Mouse (Mus musculus): ENCODE results near the gene Slc25a36. TPM values are rescaled to one million over a fixed set of nuclear protein-coding genes. Genes with fewer than 3 reads are reported as not detected.

The Slc25a36 gene
- polyA plus RNA-seq, 1 experiment: 8.5 TPM

DNA sequence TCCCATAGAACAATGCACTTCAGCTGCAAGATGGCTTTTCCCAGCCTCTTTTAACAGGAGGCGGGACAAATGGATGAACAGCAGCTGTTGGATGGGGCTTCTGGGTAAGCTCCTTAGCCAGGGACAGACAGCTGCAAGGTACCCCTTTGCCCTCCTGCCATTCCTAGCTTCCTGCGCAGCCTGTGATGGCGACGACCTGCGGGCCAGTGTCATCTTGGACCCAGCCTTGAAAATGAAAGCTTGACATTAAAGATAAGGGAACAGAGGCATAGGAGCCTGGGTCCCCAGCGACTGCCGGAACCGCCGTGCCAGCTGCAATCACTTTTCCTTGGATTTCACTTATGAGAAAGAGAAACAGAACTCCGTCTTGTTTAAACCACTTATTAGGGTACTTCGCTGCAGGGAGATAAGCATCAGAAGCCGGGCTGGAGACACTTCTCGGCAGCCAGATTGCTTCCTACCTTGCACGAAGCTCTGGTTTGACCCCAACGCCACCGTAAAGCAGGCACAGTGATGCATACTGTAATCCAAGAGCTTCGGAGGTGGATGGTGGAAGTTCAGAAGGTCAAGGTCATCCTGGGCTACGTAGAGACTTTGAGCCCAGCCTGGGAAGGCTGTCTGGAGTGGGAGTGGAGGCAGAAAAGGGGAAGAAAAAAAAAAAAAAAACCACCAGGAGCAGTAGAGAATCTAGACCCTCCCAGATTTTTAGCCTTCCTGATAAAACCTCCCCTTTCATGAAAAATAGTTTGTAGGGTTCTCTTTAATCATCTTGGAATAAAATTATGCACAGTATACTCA is 54.2 kb downstream of the Slc25a36 start:
- WGBS: 60% methylated on average over 18 of the region's 18 CpGs

DNA sequence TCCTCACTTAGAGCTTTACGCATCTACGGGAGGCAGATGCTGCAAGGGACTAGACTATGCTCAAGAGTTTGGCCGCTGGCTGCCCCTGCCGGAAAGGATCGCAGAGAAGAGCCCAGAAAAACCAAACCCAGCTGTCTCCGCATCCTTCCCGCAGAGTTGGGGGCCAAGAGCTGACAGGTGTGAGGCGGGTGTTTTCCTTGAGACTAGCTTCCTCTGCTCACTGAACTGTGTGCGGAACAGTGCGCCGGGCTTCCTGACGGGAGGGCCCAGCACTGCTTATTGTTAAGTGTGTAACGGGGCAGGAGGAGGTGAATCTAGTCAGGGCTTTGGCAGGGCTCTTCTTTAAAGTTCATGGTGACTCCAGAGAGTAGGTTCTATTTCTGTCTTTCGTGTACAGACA is 55.1 kb downstream of the Slc25a36 start:
- DNase-seq (ENCODE audit: low read depth in 1 of 2, low spot score in 2 of 2): no peak
- 58% methylated on average over 14 of the region's 14 CpGs for WGBS
- TF ChIP-seq CTCF (IDR thresholded peaks at IDR 0.05; ENCODE audit: extremely low read depth, insufficient read depth, insufficient read length, insufficient replicate concordance): no peak
- Histone ChIP-seq H3K4me1 (ENCODE audit: control insufficient read depth, insufficient read depth, insufficient read length) (no peaks in the 10 kb centered on the region), H3K4me3 (ENCODE audit: extremely low read depth, insufficient read depth, insufficient read length) (no peak overlapping the region), H3K27me3 (ENCODE audit: control insufficient read depth, insufficient read depth, low read length) (no peaks in the 10 kb centered on the region), H3K27ac (ENCODE audit: insufficient read depth, low read length) (no peak overlapping the region), H3K36me3 (ENCODE audit: control insufficient read depth, insufficient read depth, low read length) (no peaks in the 10 kb centered on the region)

More for the DNA sequence above, 54.2 kb downstream of the Slc25a36 start:
- Histone ChIP-seq H3K27me3 (ENCODE audit: control insufficient read depth, insufficient read depth, low read length) (no peaks in the 10 kb centered on the region), H3K4me3 (ENCODE audit: extremely low read depth, insufficient read depth, insufficient read length) (no peak overlapping the region), H3K27ac (ENCODE audit: insufficient read depth, low read length) (no peak overlapping the region), H3K4me1 (ENCODE audit: control insufficient read depth, insufficient read depth, insufficient read length) (no peaks in the 10 kb centered on the region), H3K36me3 (ENCODE audit: control insufficient read depth, insufficient read depth, low read length) (no peaks in the 10 kb centered on the region)
- TF ChIP-seq POLR2A (IDR thresholded peaks at IDR 0.05; ENCODE audit: low read depth, low read length): no peak
- TF ChIP-seq CTCF (IDR thresholded peaks at IDR 0.05; ENCODE audit: extremely low read depth, insufficient read depth, insufficient read length, insufficient replicate concordance): no peak
- no peak for DNase-seq (ENCODE audit: low read depth in 1 of 2, low spot score in 2 of 2)

DNA sequence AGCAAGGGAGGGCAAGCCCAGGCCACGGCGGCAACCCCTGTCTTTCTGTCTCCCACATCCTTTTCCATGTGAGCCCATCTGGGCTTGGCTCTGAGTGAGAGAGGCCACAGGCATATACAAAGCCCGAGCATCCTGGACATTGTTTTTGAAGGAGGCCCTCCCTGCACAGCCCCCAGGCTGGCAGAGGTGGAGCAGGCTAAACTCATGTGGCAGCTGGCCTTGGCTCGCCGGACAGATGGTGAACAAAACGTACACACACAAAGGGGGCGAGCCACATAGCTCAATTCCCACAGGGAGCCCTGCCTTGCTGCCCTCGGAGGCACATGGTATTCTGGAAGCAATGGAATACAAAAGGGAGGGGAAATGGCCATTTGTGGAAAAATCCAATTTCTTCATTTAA is 59.8 kb downstream of the Slc25a36 start:
- Histone ChIP-seq H3K27ac (ENCODE audit: insufficient read depth, low read length) (no peak overlapping the region), H3K27me3 (ENCODE audit: control insufficient read depth, insufficient read depth, low read length) (no peaks in the 10 kb centered on the region; the same call in 1 of the 2 replicates), H3K4me1 (ENCODE audit: control insufficient read depth, insufficient read depth, insufficient read length) (no peaks in the 10 kb centered on the region), H3K36me3 (ENCODE audit: control insufficient read depth, insufficient read depth, low read length) (no peaks in the 10 kb centered on the region), H3K4me3 (ENCODE audit: extremely low read depth, insufficient read depth, insufficient read length) (no peak overlapping the region)
- TF ChIP-seq CTCF (IDR thresholded peaks at IDR 0.05; ENCODE audit: extremely low read depth, insufficient read depth, insufficient read length, insufficient replicate concordance): no peak
- no peak for TF ChIP-seq POLR2A (IDR thresholded peaks at IDR 0.05; ENCODE audit: low read depth, low read length)
- 81% methylated on average over 8 of the region's 8 CpGs for WGBS
- no peak for DNase-seq (ENCODE audit: low read depth in 1 of 2, low spot score in 2 of 2)

DNA sequence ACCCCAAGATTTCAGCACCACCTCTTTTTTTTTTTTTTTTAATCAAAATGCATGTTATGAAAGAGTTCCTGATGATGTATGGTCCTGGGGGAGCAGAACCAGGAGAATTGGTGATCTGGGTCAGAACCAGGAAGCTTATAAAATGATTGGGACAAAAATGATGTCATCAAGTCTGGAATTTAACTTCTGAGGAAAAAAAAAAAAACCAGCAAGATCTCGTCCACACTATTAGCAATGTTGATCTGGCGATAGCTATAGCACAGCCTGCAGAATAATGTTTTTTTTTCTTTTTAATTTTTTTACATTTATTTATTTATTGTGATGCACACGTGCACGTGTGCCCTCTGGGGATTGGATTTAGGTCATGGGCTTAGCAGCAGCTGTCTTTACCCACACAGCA is 64.7 kb downstream of the Slc25a36 start:
- no peak for TF ChIP-seq CTCF (IDR thresholded peaks at IDR 0.05; ENCODE audit: extremely low read depth, insufficient read depth, insufficient read length, insufficient replicate concordance)
- TF ChIP-seq POLR2A (IDR thresholded peaks at IDR 0.05; ENCODE audit: low read depth, low read length): no peak
- Histone ChIP-seq H3K27me3 (ENCODE audit: control insufficient read depth, insufficient read depth, low read length) (no peaks in the 10 kb centered on the region; the same call in 1 of the 2 replicates), H3K4me3 (ENCODE audit: extremely low read depth, insufficient read depth, insufficient read length) (no peak overlapping the region), H3K27ac (ENCODE audit: insufficient read depth, low read length) (no peak overlapping the region), H3K36me3 (ENCODE audit: control insufficient read depth, insufficient read depth, low read length) (no peaks in the 10 kb centered on the region), H3K4me1 (ENCODE audit: control insufficient read depth, insufficient read depth, insufficient read length) (peaks cover 2% of the 10 kb centered on the region; the same call in 1 of the 2 replicates)
- WGBS: 83% methylated on average over 4 of the region's 4 CpGs
- DNase-seq (ENCODE audit: low read depth in 1 of 2, low spot score in 2 of 2): no peak

DNA sequence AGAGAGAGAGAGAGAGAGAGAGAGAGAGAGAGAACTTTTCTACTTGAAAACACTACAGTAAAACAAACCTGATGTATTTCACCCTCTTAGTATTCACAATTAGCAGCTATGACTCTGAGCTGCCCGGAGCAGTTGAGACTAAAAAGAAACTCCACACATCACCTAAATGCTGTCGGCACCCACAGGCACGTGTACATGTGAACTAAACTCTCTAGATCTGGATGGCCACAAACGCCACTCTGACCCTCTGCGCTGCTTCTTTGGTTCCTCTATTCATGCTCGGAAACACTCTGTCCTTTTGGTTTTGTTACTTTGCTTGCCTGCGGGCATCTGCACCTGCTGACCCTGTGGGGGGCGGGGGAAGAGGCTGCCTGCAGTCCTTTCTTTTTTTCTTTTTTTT is 69.3 kb downstream of the Slc25a36 start:
- Histone ChIP-seq H3K27me3 (ENCODE audit: control insufficient read depth, insufficient read depth, low read length) (no peaks in the 10 kb centered on the region), H3K27ac (ENCODE audit: insufficient read depth, low read length) (no peak overlapping the region), H3K36me3 (ENCODE audit: control insufficient read depth, insufficient read depth, low read length) (no peaks in the 10 kb centered on the region), H3K4me1 (ENCODE audit: control insufficient read depth, insufficient read depth, insufficient read length) (peaks cover 2% of the 10 kb centered on the region; the same call in 1 of the 2 replicates), H3K4me3 (ENCODE audit: extremely low read depth, insufficient read depth, insufficient read length) (no peak overlapping the region)
- WGBS: 40% methylated on average over 8 of the region's 8 CpGs
- TF ChIP-seq CTCF (IDR thresholded peaks at IDR 0.05; ENCODE audit: extremely low read depth, insufficient read depth, insufficient read length, insufficient replicate concordance) (no peak), POLR2A (IDR thresholded peaks at IDR 0.05; ENCODE audit: low read depth, low read length) (no peak)
- DNase-seq (ENCODE audit: low read depth in 1 of 2, low spot score in 2 of 2): no peak

DNA sequence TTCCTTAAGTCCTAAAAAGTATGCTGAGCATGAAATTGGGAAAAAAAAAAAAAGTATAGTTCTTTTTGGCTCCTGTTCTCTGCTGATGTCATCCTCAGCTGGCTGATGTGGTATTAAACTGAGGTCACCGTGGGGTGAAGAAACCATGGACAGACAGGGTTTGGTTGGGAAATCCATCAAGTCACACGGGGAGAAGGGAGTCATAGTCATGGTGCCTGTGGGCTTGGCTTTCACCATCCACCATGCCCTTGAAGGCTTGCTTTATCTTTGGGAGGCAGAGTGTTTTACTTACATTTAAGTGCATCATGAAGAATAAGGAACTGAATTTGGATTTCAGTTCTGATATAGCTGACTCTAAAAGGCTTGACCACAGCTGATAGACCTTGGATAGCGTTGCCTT is 72.9 kb downstream of the Slc25a36 start:
- H3K4me3 ChIP-seq (ENCODE audit: extremely low read depth, insufficient read depth, insufficient read length): no peak overlapping the region
- H3K4me1 ChIP-seq (ENCODE audit: control insufficient read depth, insufficient read depth, insufficient read length): peaks cover 2% of the 10 kb centered on the region; the same call in 1 of the 2 replicates
- DNase-seq (ENCODE audit: low read depth in 1 of 2, low spot score in 2 of 2): no peak
- H3K27me3 ChIP-seq (ENCODE audit: control insufficient read depth, insufficient read depth, low read length): no peaks in the 10 kb centered on the region
- TF ChIP-seq CTCF (IDR thresholded peaks at IDR 0.05; ENCODE audit: extremely low read depth, insufficient read depth, insufficient read length, insufficient replicate concordance) (no peak), POLR2A (IDR thresholded peaks at IDR 0.05; ENCODE audit: low read depth, low read length) (no peak)
- 91% methylated on average over 3 of the region's 3 CpGs for WGBS
- no peaks in the 10 kb centered on the region for H3K36me3 ChIP-seq (ENCODE audit: control insufficient read depth, insufficient read depth, low read length)
- no peak overlapping the region for H3K27ac ChIP-seq (ENCODE audit: insufficient read depth, low read length)

DNA sequence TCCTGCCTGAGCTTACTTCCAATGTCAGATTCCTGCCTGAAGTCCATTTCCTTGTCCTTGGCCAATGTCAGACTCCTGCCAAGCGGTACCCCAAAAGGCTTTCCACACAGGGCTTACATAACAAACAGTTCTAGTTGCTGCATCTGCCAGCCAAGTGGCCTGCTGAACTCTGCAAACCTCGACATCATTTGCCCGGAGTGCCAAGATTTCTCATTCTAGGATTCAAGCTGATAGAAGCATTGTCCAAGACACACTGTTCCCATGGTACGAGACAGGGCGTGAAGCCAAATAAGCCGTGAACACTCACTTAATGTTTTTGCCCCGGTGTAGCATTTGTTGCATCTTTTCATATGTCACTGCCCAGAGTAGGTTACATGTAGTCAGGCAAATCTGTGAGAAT is 74.3 kb downstream of the Slc25a36 start:
- H3K27me3 ChIP-seq (ENCODE audit: control insufficient read depth, insufficient read depth, low read length): no peaks in the 10 kb centered on the region
- H3K36me3 ChIP-seq (ENCODE audit: control insufficient read depth, insufficient read depth, low read length): no peaks in the 10 kb centered on the region
- WGBS: 91% methylated on average over 7 of the region's 7 CpGs
- no peak overlapping the region for H3K27ac ChIP-seq (ENCODE audit: insufficient read depth, low read length)
- H3K4me3 ChIP-seq (ENCODE audit: extremely low read depth, insufficient read depth, insufficient read length): no peak overlapping the region
- H3K4me1 ChIP-seq (ENCODE audit: control insufficient read depth, insufficient read depth, insufficient read length): peaks cover 1% of the 10 kb centered on the region; the same call in 1 of the 2 replicates
- no peak for DNase-seq (ENCODE audit: low read depth in 1 of 2, low spot score in 2 of 2)
- no peak for TF ChIP-seq CTCF (IDR thresholded peaks at IDR 0.05; ENCODE audit: extremely low read depth, insufficient read depth, insufficient read length, insufficient replicate concordance)
- no peak for TF ChIP-seq POLR2A (IDR thresholded peaks at IDR 0.05; ENCODE audit: low read depth, low read length)
